Mouse (Mus musculus): Measurements from ENCODE around the gene Lyrm1.

DNA sequence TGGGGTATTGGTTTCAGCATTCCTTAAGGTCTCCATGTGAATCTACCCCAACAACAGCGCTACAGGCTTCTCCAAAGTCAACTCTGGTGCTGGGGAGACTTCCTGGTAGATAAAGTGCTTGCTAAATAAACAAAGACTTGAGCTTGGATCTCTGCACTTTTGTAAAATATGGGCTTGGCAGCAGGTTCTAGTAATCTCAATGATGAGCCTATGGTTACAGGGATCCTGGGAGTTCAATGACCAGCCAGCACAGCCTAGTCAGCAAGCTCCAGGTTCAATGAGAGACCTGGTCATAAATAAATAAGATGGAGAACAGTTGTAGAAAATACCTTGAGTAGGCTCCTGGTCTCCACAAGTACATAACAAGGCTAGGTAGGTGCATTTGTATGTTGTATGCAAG lies 58.4 kb downstream of the Lyrm1 start:
- TF ChIP-seq EP300 (IDR thresholded peaks at IDR 0.05; ENCODE audit: insufficient read depth, low read depth, low read length) (no peak), CTCF (IDR thresholded peaks at IDR 0.05) (no peak)

Measured in heart, adult 2 months (tissue).